Mouse (Mus musculus) heart, postnatal 14 days (tissue): ENCODE measurements around the gene Klb. TPM values are rescaled to one million over a fixed set of nuclear protein-coding genes. Genes with fewer than 3 reads are reported as not detected.

Experiments used
- total RNA-seq, 2 experiments: library from RNA; stranded (reverse); gene quantifications; 2 replicates each; pipeline ENCODE4 v1.2.3; 2021

Klb gene
- total RNA-seq, 2 experiments from 2014 or later, result 0.12 to 0.55 TPM

Other genes with a start within 250 kb of the Klb start
- 10 to 100 TPM; 15.6 to 18.2 TPM for gene Klhl5, start 240.8 kb upstream of the Klb start, total RNA-seq
- 1 to 10 TPM; 2.7 to 4.5 TPM for gene Wdr19, start 148.6 kb upstream of the Klb start, total RNA-seq
- gene Rfc1, start 12.6 kb upstream of the Klb start, total RNA-seq, result 10 to 100 TPM; 25.1 to 25.5 TPM
- 100 to 1,000 TPM; 580 to 665 TPM for gene Rpl9, start 43.1 kb downstream of the Klb start, total RNA-seq
- 10 to 100 TPM; 53.3 to 60.3 TPM for gene Lias, start 43.2 kb downstream of the Klb start, total RNA-seq
- 10 to 100 TPM; 23.2 to 25.1 TPM for gene Ugdh, start 87.6 kb downstream of the Klb start, total RNA-seq
- 1 to 10 TPM in 1 of 2 experiments, not detected in 1; 1.3 TPM for gene Gm43552, start 144.5 kb downstream of the Klb start, total RNA-seq
- gene Smim14, start 188.9 kb downstream of the Klb start, total RNA-seq, result 100 to 1,000 TPM in 1 of 2 experiments, 10 to 100 TPM in 1; 93.4 to 103 TPM
- 10 to 100 TPM; 62.5 to 66.3 TPM for gene Ube2k, start 188.9 kb downstream of the Klb start, total RNA-seq